Mouse (Mus musculus) MEL-GATA-1-ER (cell line): ENCODE results near the gene Lmntd1.

Experiments
- DNase-seq: peaks from one replicate; pipeline ENCODE4 v3.0.0-alpha.2; 2012; ENCODE audit warnings: low read depth; ENCODE audit errors: extremely low read depth

The Lmntd1 gene

GRCm38 (mm10) chr6:145387378-145387777 lies 226.7 kb downstream of the Lmntd1 start:
- no peak for DNase-seq

GRCm38 (mm10) chr6:145382586-145383380 lies 231.3 kb downstream of the Lmntd1 start:
- DNase-seq, result no peak

- DNase-seq, result no peak
Measured at GRCm38 (mm10) chr6:145380961-145381360, 233.2 kb downstream of the Lmntd1 start.

- DNase-seq, result no peak
Measured at GRCm38 (mm10) chr6:145379175-145379574, 234.9 kb downstream of the Lmntd1 start.

GRCm38 (mm10) chr6:145378689-145379088 lies 235.4 kb downstream of the Lmntd1 start:
- no peak for DNase-seq

GRCm38 (mm10) chr6:145374372-145374771 lies 239.7 kb downstream of the Lmntd1 start:
- DNase-seq, result no peak

GRCm38 (mm10) chr6:145373712-145374221 lies 240.4 kb downstream of the Lmntd1 start:
- DNase-seq, result no peak

GRCm38 (mm10) chr6:145372066-145372465 lies 242.1 kb downstream of the Lmntd1 start:
- no peak for DNase-seq

GRCm38 (mm10) chr6:145371586-145371985 lies 242.5 kb downstream of the Lmntd1 start:
- no peak for DNase-seq

- DNase-seq, result no peak
Measured at GRCm38 (mm10) chr6:145370302-145370701, 243.8 kb downstream of the Lmntd1 start.

- no peak for DNase-seq
Measured at GRCm38 (mm10) chr6:145369290-145369689, 244.8 kb downstream of the Lmntd1 start.

- no peak for DNase-seq
Measured at GRCm38 (mm10) chr6:145366488-145366887, 247.6 kb downstream of the Lmntd1 start.

GRCm38 (mm10) chr6:145363698-145364097 lies 250.4 kb downstream of the Lmntd1 start:
- no peak for DNase-seq

GRCm38 (mm10) chr6:145361109-145361694 lies 252.9 kb downstream of the Lmntd1 start:
- no peak for DNase-seq

GRCm38 (mm10) chr6:145359470-145360430 lies 254.4 kb downstream of the Lmntd1 start:
- DNase-seq, result peak; percentile 41

GRCm38 (mm10) chr6:145358001-145358400 lies 256.1 kb downstream of the Lmntd1 start:
- DNase-seq, result no peak

- DNase-seq, result no peak
Measured at GRCm38 (mm10) chr6:145353806-145354205, 260.3 kb downstream of the Lmntd1 start.

- no peak for DNase-seq
Measured at GRCm38 (mm10) chr6:145352705-145353104, 261.4 kb downstream of the Lmntd1 start.

GRCm38 (mm10) chr6:145348196-145348915 lies 265.8 kb downstream of the Lmntd1 start:
- DNase-seq, result peak; percentile 56

GRCm38 (mm10) chr6:145347641-145348040 lies 266.5 kb downstream of the Lmntd1 start:
- no peak for DNase-seq
